Mouse (Mus musculus) frontal cortex, postnatal 14 days (tissue): ENCODE results near the gene Kansl2.

Experiments used
- DNase-seq, 2 experiments: peaks; one replicate each; pipeline ENCODE4 v3.0.0; 2022; ENCODE audit warnings: low spot score in 2 of 2

Kansl2 gene

DNA sequence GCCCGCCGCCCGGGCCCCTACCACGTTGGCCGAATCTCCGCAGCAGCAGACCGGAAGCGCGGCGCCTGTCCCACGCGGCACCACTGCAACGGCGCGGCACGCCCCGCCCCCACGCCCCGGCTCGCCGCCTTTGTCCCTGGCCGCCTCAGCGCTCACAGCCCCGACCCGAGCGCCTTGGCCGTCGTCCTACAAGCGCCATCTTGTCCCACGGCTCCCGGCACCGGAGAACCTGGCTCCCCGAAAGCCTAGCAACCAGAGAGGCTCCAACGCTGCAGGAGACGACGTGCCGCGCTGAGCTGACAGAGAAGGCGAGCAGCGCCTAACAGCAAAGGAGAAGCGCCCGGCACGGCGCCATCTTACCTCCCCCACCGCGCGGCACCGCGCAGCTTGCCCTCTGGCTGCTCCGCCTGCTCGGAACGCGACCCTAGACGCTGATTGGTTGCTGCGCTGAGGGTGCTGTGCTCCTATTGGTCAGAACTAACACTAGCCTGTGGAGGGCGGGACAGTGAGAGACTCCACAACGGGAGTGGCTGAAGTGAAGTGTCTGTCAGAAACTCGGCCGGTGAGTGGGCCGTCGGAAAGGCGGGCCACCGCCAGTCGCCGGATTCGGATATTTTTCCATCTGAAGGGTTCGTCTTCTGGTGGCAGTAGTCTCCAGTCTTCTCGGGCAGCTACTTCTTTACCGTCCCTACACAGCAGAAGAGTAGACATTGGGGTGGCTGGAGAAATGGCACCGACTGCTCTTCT, at the start of gene Kansl2:
Gene Kansl2, minus strand, starts transcription at position 384 of the 747 bp plus-strand sequence.
- DNase-seq = peak; percentile 98 to 99

DNA sequence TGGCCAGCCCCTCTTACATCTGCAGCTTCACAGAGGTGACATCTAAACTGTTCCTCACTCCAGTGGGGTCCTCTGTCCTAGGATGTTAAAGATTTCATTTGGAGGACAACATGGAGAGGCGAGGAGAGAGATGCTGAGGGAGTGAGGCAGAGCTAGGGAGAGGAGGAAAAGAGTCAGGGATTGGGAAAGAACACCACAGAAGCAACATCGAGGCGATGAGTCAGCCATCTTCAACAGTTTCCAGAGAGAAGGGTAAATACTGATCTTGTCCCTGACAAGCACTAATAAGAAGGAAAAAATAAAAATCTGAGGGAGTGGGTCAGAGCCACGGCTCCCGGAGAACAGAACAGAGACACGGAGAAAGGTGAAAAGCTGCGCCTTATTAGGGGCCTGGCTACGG, 48.9 kb upstream of the Kansl2 start:
- DNase-seq = no peak

- no peak for DNase-seq
Observed at GRCm38 (mm10) chr15:98582410-98582809, 48.3 kb upstream of the Kansl2 start.

DNA sequence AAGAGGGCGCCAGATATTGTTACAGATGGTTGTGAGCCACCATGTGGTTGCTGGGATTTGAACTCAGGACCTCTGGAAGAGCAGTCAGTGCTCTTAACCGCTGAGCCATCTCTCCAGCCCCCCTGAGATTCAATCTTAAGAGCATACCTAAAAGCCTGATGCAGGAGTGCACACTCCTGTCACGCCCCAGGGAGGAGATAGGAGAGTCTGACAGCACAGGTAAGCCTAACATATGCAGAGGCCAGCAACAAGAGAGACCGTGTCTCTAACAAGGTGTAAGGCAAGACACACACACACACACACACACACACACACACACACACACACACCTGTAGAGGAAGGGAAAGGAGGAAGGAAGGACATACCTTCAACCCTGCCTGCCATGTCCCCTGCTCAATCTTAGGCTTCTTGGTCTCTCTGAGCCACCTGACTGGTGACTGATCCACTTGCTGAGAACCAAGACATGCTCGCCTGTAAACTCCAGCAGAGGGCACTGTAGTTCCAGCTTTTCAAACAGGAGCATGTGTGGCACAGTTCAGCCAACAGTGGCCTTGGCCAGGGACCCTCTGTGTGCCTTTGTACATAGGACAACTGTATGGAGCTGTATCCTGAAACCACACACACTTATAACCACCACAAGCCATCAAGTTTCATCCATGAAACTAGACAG, 45.9 kb upstream of the Kansl2 start:
- DNase-seq = peak; percentile 53 to 77

DNA sequence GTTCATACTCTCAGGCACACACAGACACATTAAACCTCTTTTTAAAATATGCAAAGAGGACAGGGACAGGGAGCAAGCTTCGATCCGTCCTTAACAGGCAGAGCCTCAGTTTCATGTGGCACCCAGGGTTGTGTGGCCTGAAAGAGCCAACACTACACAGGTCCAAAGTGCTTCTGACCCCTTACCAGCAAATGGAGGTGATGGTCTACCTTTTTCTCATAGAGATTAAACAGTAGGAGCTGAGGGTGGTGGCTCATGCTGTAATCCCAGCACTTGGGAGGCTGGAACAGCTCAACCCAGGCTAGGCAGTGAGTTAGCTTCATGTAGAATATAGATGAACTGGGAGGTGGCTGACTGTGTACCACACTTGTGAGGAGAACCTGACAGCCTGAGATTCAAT, 45.2 kb upstream of the Kansl2 start:
- DNase-seq = no peak

DNA sequence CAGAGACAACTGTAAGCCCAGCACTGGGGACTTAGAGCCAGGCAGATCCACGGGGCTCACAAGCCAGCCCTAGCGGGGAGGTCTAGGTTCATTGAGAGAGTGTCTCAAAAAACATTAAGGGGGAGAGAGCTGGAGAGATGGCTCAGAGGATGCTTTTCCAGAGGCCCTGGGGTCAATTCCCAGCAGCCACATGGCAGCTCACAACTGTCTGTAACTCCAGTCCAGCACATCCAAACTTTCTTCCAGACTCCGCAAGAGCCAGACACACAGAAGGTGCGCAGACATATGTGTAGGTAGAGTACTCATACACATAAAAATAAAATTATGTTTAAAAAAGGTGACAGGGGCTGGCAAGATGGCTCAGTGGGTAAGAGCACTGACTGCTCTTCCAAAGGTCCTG, 39.2 kb upstream of the Kansl2 start:
- no peak for DNase-seq

DNA sequence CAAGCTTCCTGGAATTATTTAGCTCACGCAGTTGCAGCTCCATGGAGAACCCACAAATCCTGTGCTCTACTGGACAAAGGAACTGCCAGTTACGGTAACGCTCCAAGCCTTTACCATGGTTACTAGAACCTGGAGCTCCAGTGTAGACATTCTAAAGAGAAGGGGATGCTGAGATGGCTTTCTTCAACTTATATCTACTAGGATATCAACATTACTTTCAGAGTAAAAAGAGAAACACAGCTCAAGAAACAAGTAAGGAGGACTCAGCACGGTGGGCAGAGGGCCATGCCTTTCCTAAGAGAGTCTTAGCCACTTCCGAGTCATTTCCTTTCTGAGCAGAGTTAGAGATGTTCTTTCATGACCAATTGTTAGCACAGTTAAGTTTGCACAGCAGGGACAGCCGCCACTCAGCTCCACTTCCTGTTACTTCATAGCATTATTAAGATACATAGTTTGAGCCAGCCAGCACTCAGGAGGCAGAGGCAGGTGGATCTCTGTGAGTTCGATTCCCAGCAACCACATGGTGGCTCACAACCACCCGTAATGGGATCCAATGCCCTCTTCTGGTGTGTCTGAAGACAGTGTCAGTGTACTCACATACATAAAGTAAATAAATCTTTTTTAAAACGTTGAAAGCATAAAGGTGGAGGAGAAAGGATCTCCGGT, 36.9 kb upstream of the Kansl2 start, which contains the start of the genes Ccnt1 and 4930415O20Rik:
Gene Ccnt1, minus strand, starts transcription at position 51 of the 666 bp plus-strand sequence.
Gene 4930415O20Rik, plus strand, starts transcription at position 132 of the 666 bp plus-strand sequence.
- DNase-seq = no peak

DNA sequence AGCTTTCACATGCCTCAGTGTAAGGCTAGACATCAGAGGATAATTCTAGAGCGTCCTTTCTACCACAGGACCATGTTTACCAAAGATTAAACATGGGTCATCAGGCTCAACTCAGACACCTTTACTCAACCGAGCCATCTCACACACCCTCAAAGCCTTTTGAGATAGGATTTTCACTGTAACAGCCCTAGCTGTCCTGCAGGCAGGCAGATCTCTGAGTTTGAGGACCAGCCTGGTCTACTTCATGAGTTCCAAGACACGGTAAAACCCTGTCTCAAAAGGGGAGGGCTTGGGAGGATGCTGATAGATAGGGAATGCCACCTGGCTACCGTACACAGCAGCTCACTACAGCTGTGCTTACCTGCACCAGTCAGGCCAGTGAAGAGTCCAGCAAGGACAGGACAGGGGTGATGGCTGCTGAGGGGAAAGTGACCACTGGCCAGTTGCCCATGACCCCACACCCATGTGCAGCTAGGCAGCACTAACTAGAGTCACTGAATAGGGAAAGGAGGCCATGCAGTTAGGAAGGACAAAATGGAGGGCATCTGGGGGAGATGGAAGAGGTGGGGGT, 35.8 kb upstream of the Kansl2 start:
- DNase-seq = no peak

DNA sequence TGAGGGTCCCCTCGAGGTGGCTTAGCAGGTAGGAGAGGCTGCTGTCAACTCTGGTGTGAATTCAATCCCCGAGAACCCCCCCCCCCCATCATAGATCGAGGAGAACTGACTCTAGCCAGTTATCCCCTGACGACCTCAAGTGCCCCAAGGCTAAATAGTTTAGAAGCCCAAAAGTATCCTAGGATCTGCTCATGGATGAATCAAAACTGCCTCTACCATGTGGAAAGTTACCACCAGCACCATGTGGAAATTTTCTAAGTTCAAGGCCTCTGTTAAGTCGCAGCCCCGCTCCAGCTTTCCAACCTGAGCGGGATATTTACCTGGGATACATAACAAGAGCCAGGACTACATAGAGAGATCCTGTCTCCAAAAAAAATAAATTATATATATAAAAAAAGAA, 35.2 kb upstream of the Kansl2 start:
- DNase-seq = no peak

DNA sequence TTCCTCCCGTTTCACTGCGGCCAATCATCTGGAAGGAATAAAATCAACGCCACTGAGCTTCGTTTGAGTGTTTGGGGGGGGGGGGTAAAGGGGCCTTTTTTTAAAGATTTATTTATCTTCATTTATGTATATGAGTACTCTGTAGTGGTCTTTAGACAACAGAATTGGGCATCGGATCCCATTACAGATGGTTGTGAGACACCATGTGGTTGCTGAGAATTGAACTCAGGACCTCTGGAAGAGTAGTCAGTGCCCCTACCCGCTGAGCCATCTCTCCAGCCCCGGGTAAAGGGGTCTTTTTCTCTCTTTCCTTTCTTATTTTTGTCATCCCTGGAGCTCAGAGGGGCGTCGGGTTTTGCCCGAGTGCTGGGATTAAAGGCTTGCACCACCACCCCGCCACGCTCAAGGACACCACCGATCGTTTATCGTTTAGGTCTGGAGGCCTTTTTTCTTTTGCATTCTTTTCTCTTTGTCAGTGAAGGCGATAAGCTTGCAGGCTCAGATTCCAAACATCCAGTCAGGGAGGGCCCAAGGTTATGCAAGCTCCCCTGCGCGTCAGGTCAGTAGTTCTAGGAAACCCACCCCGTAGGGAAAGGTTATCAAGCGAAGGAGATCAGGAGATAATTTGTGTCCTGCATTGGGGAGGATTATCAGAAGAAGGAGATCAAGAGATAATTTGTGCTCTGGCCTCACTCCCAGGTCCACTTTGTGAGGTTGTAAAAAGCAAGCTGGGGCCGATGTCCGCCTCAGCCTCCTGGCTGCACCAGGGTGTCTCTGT, 34.4 kb upstream of the Kansl2 start:
- DNase-seq = no peak

- DNase-seq = peak; percentile 100
Observed at GRCm38 (mm10) chr15:98567278-98568134, 33.4 kb upstream of the Kansl2 start.

DNA sequence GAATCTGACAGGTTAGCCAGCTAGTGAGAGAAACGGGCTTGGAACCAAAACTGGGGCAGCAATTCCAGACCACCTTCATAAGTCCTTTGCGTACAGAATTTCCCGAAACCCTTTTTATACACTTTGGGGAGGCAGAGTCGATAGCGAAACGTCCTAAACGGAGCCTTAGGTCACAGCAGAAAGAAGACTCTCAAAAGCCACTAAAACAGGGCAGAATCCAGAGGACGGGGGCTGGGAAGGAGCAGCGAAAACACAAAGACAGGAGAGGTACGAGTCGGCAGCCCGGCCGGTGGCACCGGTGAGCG, 32.9 kb upstream of the Kansl2 start:
- no peak for DNase-seq

DNA sequence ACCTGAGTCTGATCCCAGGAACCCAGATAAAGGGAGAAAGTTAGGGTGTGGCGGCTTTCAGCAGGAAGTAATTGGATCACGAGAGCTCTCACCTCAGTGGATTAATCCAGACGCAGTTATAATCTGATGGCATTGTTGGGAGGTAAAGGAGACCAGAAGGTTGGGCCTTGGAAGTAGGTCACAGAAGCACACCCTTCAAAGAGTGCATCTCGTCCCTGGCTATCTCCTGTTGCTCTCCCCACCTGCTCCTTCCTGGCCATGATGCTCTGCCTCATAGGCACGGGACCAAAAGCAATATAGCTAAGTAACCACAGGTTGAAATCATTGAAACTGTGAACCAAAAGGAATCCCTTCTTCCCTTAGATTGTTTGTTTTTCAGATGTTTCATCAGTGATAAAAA, 23.1 kb upstream of the Kansl2 start:
- no peak for DNase-seq

- no peak for DNase-seq
Observed at GRCm38 (mm10) chr15:98555881-98556280, 21.8 kb upstream of the Kansl2 start.

GRCm38 (mm10) chr15:98552758-98553157, 18.7 kb upstream of the Kansl2 start:
- no peak for DNase-seq

DNA sequence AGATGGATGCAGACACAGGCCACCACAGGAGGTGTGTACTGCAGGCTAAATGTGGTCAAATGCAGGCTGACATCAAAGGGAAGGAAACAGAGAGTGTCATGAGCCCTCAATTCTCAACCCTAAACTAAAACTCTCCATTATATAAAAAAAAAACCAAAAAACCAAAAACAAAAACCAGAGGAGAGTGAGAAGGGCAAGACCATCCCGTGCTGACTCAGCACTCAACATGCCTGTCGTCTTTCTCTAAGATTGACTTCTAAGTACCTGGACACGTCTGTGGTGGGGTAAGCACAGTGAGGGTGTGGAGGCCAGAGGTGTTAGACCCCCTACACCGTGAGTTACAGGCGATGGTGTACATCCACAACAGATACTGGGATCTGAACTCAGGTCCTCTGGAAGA, 12.8 kb upstream of the Kansl2 start:
- no peak for DNase-seq

DNA sequence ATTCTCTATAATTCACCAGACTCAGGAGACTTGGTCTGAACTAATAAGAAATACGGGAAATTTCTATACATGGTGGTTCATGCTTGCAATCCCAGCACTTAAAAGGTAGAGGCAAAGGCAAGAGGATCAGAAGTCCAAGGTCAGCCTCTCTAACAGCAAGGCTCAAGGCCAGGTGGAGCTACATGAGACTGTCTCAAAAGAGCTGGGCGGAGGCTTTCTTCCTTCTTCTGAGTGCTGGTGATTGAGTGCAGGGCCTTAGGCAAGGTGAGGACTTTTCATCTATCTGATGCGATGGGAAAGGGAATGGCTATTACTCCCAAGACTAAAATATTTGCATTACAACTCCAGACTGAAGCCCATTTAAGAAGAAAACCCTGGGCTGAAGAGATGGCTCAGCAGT, 11.1 kb upstream of the Kansl2 start:
- no peak for DNase-seq

GRCm38 (mm10) chr15:98543341-98543740, 9.3 kb upstream of the Kansl2 start:
- DNase-seq = no peak

DNA sequence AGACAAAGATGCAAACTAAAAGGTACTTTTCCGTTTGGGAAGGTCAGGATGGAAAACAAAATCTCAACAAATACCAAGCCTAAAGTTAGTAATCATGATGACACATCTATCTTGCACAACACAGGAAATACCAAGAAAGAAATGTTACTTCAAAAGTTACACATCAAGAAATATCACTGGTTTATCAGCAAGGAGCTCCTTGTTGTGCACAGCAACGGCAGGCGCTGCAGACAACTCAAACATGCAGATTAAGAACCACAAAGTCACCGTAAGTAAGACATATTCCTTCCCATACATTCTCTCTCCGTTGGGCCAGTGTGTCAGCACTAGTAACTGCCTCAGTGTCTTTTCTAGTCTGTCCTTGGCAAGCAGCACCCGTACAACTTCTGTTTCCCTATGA, 7.0 kb upstream of the Kansl2 start:
- no peak for DNase-seq

- DNase-seq = no peak
Observed at GRCm38 (mm10) chr15:98537923-98538322, 3.9 kb upstream of the Kansl2 start.
